Mouse (Mus musculus): Measurements from ENCODE around the gene Mef2b.

DNA sequence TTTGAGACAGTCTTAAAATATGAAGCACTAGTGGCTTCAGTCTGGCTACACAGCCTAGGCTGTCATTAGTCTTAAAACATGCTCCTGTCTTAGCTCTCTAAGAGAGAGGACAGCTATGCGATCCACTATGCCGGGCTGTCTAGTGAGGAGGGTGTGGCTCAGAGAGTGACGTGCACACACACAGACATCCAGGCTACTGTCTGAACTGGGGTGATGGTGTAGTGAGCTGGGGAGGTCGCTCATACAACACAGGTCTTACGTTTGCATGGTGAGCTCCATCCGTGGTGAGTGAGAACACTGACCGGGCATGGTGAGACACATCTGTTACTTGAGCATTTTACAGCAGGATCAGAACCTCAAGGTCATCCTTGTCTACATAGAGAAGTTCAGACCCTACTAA lies 31.7 kb downstream of the Mef2b start:
- TF ChIP-seq CTCF (IDR thresholded peaks at IDR 0.05; ENCODE audit: extremely low read depth, insufficient read depth, insufficient read length, insufficient replicate concordance) (no peak), POLR2A (IDR thresholded peaks at IDR 0.05; ENCODE audit: low read depth, low read length) (no peak)
